Mouse (Mus musculus): ENCODE measurements around the gene Ctf1. TPM values are rescaled to one million over a fixed set of nuclear protein-coding genes. Genes with fewer than 3 reads are reported as not detected.
A peak's percentile ranks its signal among the peaks of the same experiment; 100 is the strongest.

Ctf1 gene
- total and polyA plus RNA-seq, 3 experiments = 1.7 to 5.3 (median 2.3) TPM

GRCm38 (mm10) chr7:127760478-127760877, 47.9 kb downstream of the Ctf1 start:
- H3K36me3 ChIP-seq (replicated peaks) = peaks cover 77% of the 10 kb centered on the region
- ATAC-seq (ENCODE audit: extremely low read depth, insufficient number of reproducible peaks, low FRiP score, poor library complexity, severe bottlenecking) = no peak
- H3K27me3 ChIP-seq (ENCODE audit: insufficient read depth, low read length) = no peaks in the 10 kb centered on the region
- peaks cover 16% of the 10 kb centered on the region for H3K4me1 ChIP-seq (ENCODE audit: insufficient read depth, low read depth, low read length)
- H3K9me3 ChIP-seq (replicated peaks) = no peaks in the 10 kb centered on the region
- DNase-seq (ENCODE audit: low spot score) = no peak
- no peak overlapping the region for H3K4me3 ChIP-seq (ENCODE audit: low read depth, low read length)
- TF ChIP-seq GATA1 (IDR thresholded peaks at IDR 0.05; ENCODE audit: borderline replicate concordance, low read length) = no peak
- no peak for TF ChIP-seq TAL1 (conservative IDR thresholded peaks at IDR 0.05; ENCODE audit: low read depth, low read length)
- TF ChIP-seq POLR2AphosphoS5 (IDR thresholded peaks at IDR 0.05; ENCODE audit: insufficient replicate concordance, low read depth, low read length) = no peak
- no peak for TF ChIP-seq CTCF (IDR thresholded peaks at IDR 0.05; ENCODE audit: low read depth, low read length)

- Histone ChIP-seq H3K4me1 (ENCODE audit: insufficient read depth, low read depth, low read length) (peaks cover 20% of the 10 kb centered on the region), H3K4me3 (ENCODE audit: low read depth, low read length) (no peak overlapping the region), H3K9me3 (replicated peaks) (no peaks in the 10 kb centered on the region), H3K27me3 (ENCODE audit: insufficient read depth, low read length) (no peaks in the 10 kb centered on the region), H3K36me3 (replicated peaks) (peaks cover 77% of the 10 kb centered on the region)
- no peak for DNase-seq (ENCODE audit: low spot score)
- no peak for ATAC-seq (ENCODE audit: extremely low read depth, insufficient number of reproducible peaks, low FRiP score, poor library complexity, severe bottlenecking)
- TF ChIP-seq GATA2 (IDR thresholded peaks at IDR 0.05; ENCODE audit: borderline replicate concordance, low read depth, low read length) = no peak
- peak; percentile 95 for TF ChIP-seq CTCF (IDR thresholded peaks at IDR 0.05; ENCODE audit: low read depth, low read length)
Observed at GRCm38 (mm10) chr7:127761026-127761425, 48.5 kb downstream of the Ctf1 start.

- Histone ChIP-seq H3K4me1 (ENCODE audit: insufficient read depth, low read depth, low read length) (peaks cover 45% of the 10 kb centered on the region), H3K27me3 (ENCODE audit: insufficient read depth, low read length) (no peaks in the 10 kb centered on the region), H3K36me3 (replicated peaks) (peaks cover 73% of the 10 kb centered on the region), H3K4me3 (ENCODE audit: low read depth, low read length) (no peak overlapping the region), H3K9me3 (replicated peaks) (no peaks in the 10 kb centered on the region)
- DNase-seq (ENCODE audit: low spot score) (no peak), ATAC-seq (ENCODE audit: extremely low read depth, insufficient number of reproducible peaks, low FRiP score, poor library complexity, severe bottlenecking) (no peak)
- no peak for TF ChIP-seq GATA2 (IDR thresholded peaks at IDR 0.05; ENCODE audit: borderline replicate concordance, low read depth, low read length)
- TF ChIP-seq CTCF (IDR thresholded peaks at IDR 0.05; ENCODE audit: low read depth, low read length) = no peak
- TF ChIP-seq POLR2AphosphoS5 (IDR thresholded peaks at IDR 0.05; ENCODE audit: insufficient replicate concordance, low read depth, low read length) = no peak
- TF ChIP-seq TAL1 (conservative IDR thresholded peaks at IDR 0.05; ENCODE audit: low read depth, low read length) = no peak
- TF ChIP-seq GATA1 (IDR thresholded peaks at IDR 0.05; ENCODE audit: borderline replicate concordance, low read length) = no peak
Observed at GRCm38 (mm10) chr7:127763642-127764041, 51.1 kb downstream of the Ctf1 start.

GRCm38 (mm10) chr7:127765756-127766155, 53.2 kb downstream of the Ctf1 start:
- Histone ChIP-seq H3K4me1 (ENCODE audit: insufficient read depth, low read depth, low read length) (peaks cover 60% of the 10 kb centered on the region), H3K4me3 (ENCODE audit: low read depth, low read length) (no peak overlapping the region), H3K36me3 (replicated peaks) (peaks cover 59% of the 10 kb centered on the region), H3K9me3 (replicated peaks) (no peaks in the 10 kb centered on the region), H3K27me3 (ENCODE audit: insufficient read depth, low read length) (no peaks in the 10 kb centered on the region)
- no peak for DNase-seq (ENCODE audit: low spot score)
- no peak for TF ChIP-seq CTCF (IDR thresholded peaks at IDR 0.05; ENCODE audit: low read depth, low read length)
- no peak for TF ChIP-seq GATA2 (IDR thresholded peaks at IDR 0.05; ENCODE audit: borderline replicate concordance, low read depth, low read length)
- TF ChIP-seq TAL1 (conservative IDR thresholded peaks at IDR 0.05; ENCODE audit: low read depth, low read length) = no peak
- TF ChIP-seq GATA1 (IDR thresholded peaks at IDR 0.05; ENCODE audit: borderline replicate concordance, low read length) = no peak
- TF ChIP-seq POLR2AphosphoS5 (IDR thresholded peaks at IDR 0.05; ENCODE audit: insufficient replicate concordance, low read depth, low read length) = no peak
- ATAC-seq (ENCODE audit: extremely low read depth, insufficient number of reproducible peaks, low FRiP score, poor library complexity, severe bottlenecking) = no peak

DNA sequence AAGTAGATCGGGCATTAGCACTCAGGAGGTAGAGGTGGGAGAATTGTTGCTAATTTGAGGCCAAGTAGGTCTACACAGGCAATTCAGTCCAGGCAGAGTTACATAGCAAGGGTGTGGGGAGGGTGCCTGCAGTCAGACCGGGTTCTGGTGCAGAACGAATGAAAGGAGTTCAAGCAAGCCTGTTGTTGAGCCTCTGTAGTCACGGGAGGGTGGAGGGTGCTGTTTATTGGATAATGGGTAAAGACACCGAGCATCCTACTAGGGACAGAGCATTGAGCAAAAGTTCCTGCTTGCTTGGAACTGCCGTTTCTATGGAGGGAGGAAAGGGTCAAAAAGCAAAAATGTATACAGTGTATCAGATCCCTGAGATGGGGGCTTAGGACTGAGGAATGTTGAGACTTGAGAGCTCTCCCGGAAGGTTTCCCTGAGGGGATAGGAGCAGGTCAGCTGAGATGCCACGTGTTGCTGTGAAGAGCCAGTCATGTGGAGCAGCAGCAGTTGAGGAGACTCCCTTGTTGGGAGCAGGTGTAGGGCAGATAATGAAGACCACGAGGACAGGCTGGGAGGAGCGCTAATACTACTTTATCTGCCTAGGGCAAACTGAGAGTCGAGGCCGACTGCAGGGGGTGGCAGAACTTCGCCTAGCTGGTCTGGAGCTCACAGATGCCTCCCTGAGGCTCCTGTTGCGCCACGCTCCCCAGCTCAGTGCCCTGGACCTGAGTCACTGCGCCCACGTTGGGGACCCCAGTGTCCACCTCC, 54.5 kb downstream of the Ctf1 start:
- no peak for TF ChIP-seq GATA1 (IDR thresholded peaks at IDR 0.05; ENCODE audit: borderline replicate concordance, low read length)
- peak; percentile 43 for TF ChIP-seq TAL1 (conservative IDR thresholded peaks at IDR 0.05; ENCODE audit: low read depth, low read length)
- H3K4me3 ChIP-seq (ENCODE audit: low read depth, low read length) = peak overlapping the region; percentile 72
- peaks cover 65% of the 10 kb centered on the region for H3K36me3 ChIP-seq (replicated peaks)
- DNase-seq (ENCODE audit: low spot score) (peak; percentile 62), ATAC-seq (ENCODE audit: extremely low read depth, insufficient number of reproducible peaks, low FRiP score, poor library complexity, severe bottlenecking) (peak; percentile 65)
- H3K9me3 ChIP-seq (replicated peaks) = no peaks in the 10 kb centered on the region
- peaks cover 69% of the 10 kb centered on the region for H3K4me1 ChIP-seq (ENCODE audit: insufficient read depth, low read depth, low read length)
- H3K27me3 ChIP-seq (ENCODE audit: insufficient read depth, low read length) = no peaks in the 10 kb centered on the region

Other genes with a start within 250 kb of the Ctf1 start
Only the 20 nearest of the 26 such genes appear.
- gene Tmem265, start 151.3 kb upstream of the Ctf1 start, total RNA-seq (2014; fragmentation: Nextera tagmentation) = not detected in 2 replicates
- gene Tmem265, start 151.3 kb upstream of the Ctf1 start, total RNA-seq (2017) = 0.87 and 3.2 TPM in 2 replicates
- 1.5 and 2.5 TPM in 2 replicates for gene Tmem265, start 151.3 kb upstream of the Ctf1 start, polyA plus RNA-seq (2012)
- gene Phkg2, start 139.4 kb upstream of the Ctf1 start, total RNA-seq (2014; fragmentation: Nextera tagmentation) = 68.9 and 87.3 TPM in 2 replicates
- 42.3 and 47.8 TPM in 2 replicates for gene Phkg2, start 139.4 kb upstream of the Ctf1 start, total RNA-seq (2017)
- 37.5 and 50.8 TPM in 2 replicates for gene Phkg2, start 139.4 kb upstream of the Ctf1 start, polyA plus RNA-seq (2012)
- gene Ccdc189, start 124.1 kb upstream of the Ctf1 start, total RNA-seq (2014; fragmentation: Nextera tagmentation) = 3.2 and 9.3 TPM in 2 replicates
- 4.0 and 5.6 TPM in 2 replicates for gene Ccdc189, start 124.1 kb upstream of the Ctf1 start, total RNA-seq (2017)
- gene Ccdc189, start 124.1 kb upstream of the Ctf1 start, polyA plus RNA-seq (2012) = 2.5 and 3.9 TPM in 2 replicates
- 38.2 and 52.2 TPM in 2 replicates for gene Rnf40, start 124.0 kb upstream of the Ctf1 start, total RNA-seq (2014; fragmentation: Nextera tagmentation)
- gene Rnf40, start 124.0 kb upstream of the Ctf1 start, total RNA-seq (2017) = 48.7 and 50.3 TPM in 2 replicates
- 47.9 and 55.8 TPM in 2 replicates for gene Rnf40, start 124.0 kb upstream of the Ctf1 start, polyA plus RNA-seq (2012)
- 11.3 and 11.8 TPM in 2 replicates for gene Zfp629, start 96.9 kb upstream of the Ctf1 start, total RNA-seq (2014; fragmentation: Nextera tagmentation)
- gene Zfp629, start 96.9 kb upstream of the Ctf1 start, total RNA-seq (2017) = 8.7 and 9.0 TPM in 2 replicates
- gene Zfp629, start 96.9 kb upstream of the Ctf1 start, polyA plus RNA-seq (2012) = 23.2 and 24.3 TPM in 2 replicates
- 18.1 and 38.7 TPM in 2 replicates for gene Bcl7c, start 3.8 kb upstream of the Ctf1 start, total RNA-seq (2014; fragmentation: Nextera tagmentation)
- gene Bcl7c, start 3.8 kb upstream of the Ctf1 start, total RNA-seq (2017) = 28.2 and 36.8 TPM in 2 replicates
- gene Bcl7c, start 3.8 kb upstream of the Ctf1 start, polyA plus RNA-seq (2012) = 330 and 397 TPM in 2 replicates
- not detected in 2 replicates for gene Ctf2, start 19.4 kb downstream of the Ctf1 start, total RNA-seq (2014; fragmentation: Nextera tagmentation)
- gene Ctf2, start 19.4 kb downstream of the Ctf1 start, total RNA-seq (2017) = 0.16 TPM in 1 of 2 replicates, not detected in the other
- gene Ctf2, start 19.4 kb downstream of the Ctf1 start, polyA plus RNA-seq (2012) = not detected in 2 replicates
- gene Fbxl19, start 31.8 kb downstream of the Ctf1 start, total RNA-seq (2014; fragmentation: Nextera tagmentation) = 6.4 and 6.9 TPM in 2 replicates
- gene Fbxl19, start 31.8 kb downstream of the Ctf1 start, total RNA-seq (2017) = 15.1 and 18.8 TPM in 2 replicates
- 54.4 and 58.5 TPM in 2 replicates for gene Fbxl19, start 31.8 kb downstream of the Ctf1 start, polyA plus RNA-seq (2012)
- 27.4 and 27.7 TPM in 2 replicates for gene Orai3, start 57.1 kb downstream of the Ctf1 start, total RNA-seq (2014; fragmentation: Nextera tagmentation)
- gene Orai3, start 57.1 kb downstream of the Ctf1 start, total RNA-seq (2017) = 47.1 and 53.8 TPM in 2 replicates
- 30.2 and 43.1 TPM in 2 replicates for gene Orai3, start 57.1 kb downstream of the Ctf1 start, polyA plus RNA-seq (2012)
- gene Setd1a, start 63.9 kb downstream of the Ctf1 start, total RNA-seq (2014; fragmentation: Nextera tagmentation) = 104 and 115 TPM in 2 replicates
- 9.1 and 10.0 TPM in 2 replicates for gene Setd1a, start 63.9 kb downstream of the Ctf1 start, total RNA-seq (2017)
- 103 and 118 TPM in 2 replicates for gene Setd1a, start 63.9 kb downstream of the Ctf1 start, polyA plus RNA-seq (2012)
- 4.7 and 8.4 TPM in 2 replicates for gene Gm49388, start 72.9 kb downstream of the Ctf1 start, total RNA-seq (2014; fragmentation: Nextera tagmentation)
- 0.23 TPM in 1 of 2 replicates, not detected in the other for gene Gm49388, start 72.9 kb downstream of the Ctf1 start, total RNA-seq (2017)
- 0.12 and 1.1 TPM in 2 replicates for gene Gm49388, start 72.9 kb downstream of the Ctf1 start, polyA plus RNA-seq (2012)
- 11.2 and 17.2 TPM in 2 replicates for gene Hsd3b7, start 87.9 kb downstream of the Ctf1 start, total RNA-seq (2014; fragmentation: Nextera tagmentation)
- gene Hsd3b7, start 87.9 kb downstream of the Ctf1 start, total RNA-seq (2017) = 42.3 and 52.1 TPM in 2 replicates
- 10.6 and 19.7 TPM in 2 replicates for gene Hsd3b7, start 87.9 kb downstream of the Ctf1 start, polyA plus RNA-seq (2012)
- 26.9 and 36.0 TPM in 2 replicates for gene Stx4a, start 111.6 kb downstream of the Ctf1 start, total RNA-seq (2014; fragmentation: Nextera tagmentation)
- gene Stx4a, start 111.6 kb downstream of the Ctf1 start, total RNA-seq (2017) = 46.1 and 55.7 TPM in 2 replicates
- gene Stx4a, start 111.6 kb downstream of the Ctf1 start, polyA plus RNA-seq (2012) = 64.9 and 69.9 TPM in 2 replicates
- 0.15 and 0.24 TPM in 2 replicates for gene Stx1b, start 111.8 kb downstream of the Ctf1 start, total RNA-seq (2014; fragmentation: Nextera tagmentation)
- gene Stx1b, start 111.8 kb downstream of the Ctf1 start, total RNA-seq (2017) = 0.06 and 0.16 TPM in 2 replicates
- gene Stx1b, start 111.8 kb downstream of the Ctf1 start, polyA plus RNA-seq (2012) = 0.02 and 0.10 TPM in 2 replicates
- 46.8 and 58.5 TPM in 2 replicates for gene Zfp646, start 163.5 kb downstream of the Ctf1 start, total RNA-seq (2014; fragmentation: Nextera tagmentation)
- 42.1 and 45.0 TPM in 2 replicates for gene Zfp646, start 163.5 kb downstream of the Ctf1 start, total RNA-seq (2017)
- gene Zfp646, start 163.5 kb downstream of the Ctf1 start, polyA plus RNA-seq (2012) = 27.9 and 36.7 TPM in 2 replicates
- gene Zfp668, start 164.1 kb downstream of the Ctf1 start, total RNA-seq (2014; fragmentation: Nextera tagmentation) = 9.2 and 14.9 TPM in 2 replicates
- gene Zfp668, start 164.1 kb downstream of the Ctf1 start, total RNA-seq (2017) = 4.2 and 5.7 TPM in 2 replicates
- gene Zfp668, start 164.1 kb downstream of the Ctf1 start, polyA plus RNA-seq (2012) = 33.9 and 39.5 TPM in 2 replicates
- gene Prss53, start 178.2 kb downstream of the Ctf1 start, total RNA-seq (2014; fragmentation: Nextera tagmentation) = 0.58 TPM in 1 of 2 replicates, not detected in the other
- gene Prss53, start 178.2 kb downstream of the Ctf1 start, total RNA-seq (2017) = 0.29 and 0.38 TPM in 2 replicates
- gene Prss53, start 178.2 kb downstream of the Ctf1 start, polyA plus RNA-seq (2012) = 0.76 and 0.80 TPM in 2 replicates
- gene Gm21974, start 182.7 kb downstream of the Ctf1 start, total RNA-seq (2014; fragmentation: Nextera tagmentation) = not detected in 2 replicates
- not detected in 2 replicates for gene Gm21974, start 182.7 kb downstream of the Ctf1 start, total RNA-seq (2017)
- gene Gm21974, start 182.7 kb downstream of the Ctf1 start, polyA plus RNA-seq (2012) = not detected in 2 replicates
- gene Vkorc1, start 182.9 kb downstream of the Ctf1 start, total RNA-seq (2014; fragmentation: Nextera tagmentation) = 53.0 and 68.8 TPM in 2 replicates
- 8.9 and 11.0 TPM in 2 replicates for gene Vkorc1, start 182.9 kb downstream of the Ctf1 start, total RNA-seq (2017)
- 12.6 and 16.7 TPM in 2 replicates for gene Vkorc1, start 182.9 kb downstream of the Ctf1 start, polyA plus RNA-seq (2012)
- gene Bckdk, start 191.3 kb downstream of the Ctf1 start, total RNA-seq (2014; fragmentation: Nextera tagmentation) = 73.4 and 80.0 TPM in 2 replicates
- 40.4 and 49.2 TPM in 2 replicates for gene Bckdk, start 191.3 kb downstream of the Ctf1 start, total RNA-seq (2017)
- gene Bckdk, start 191.3 kb downstream of the Ctf1 start, polyA plus RNA-seq (2012) = 114 and 134 TPM in 2 replicates

All from G1E (cell line).